Mouse (Mus musculus): Measurements from ENCODE around the gene Agk.

Agk gene

GRCm38 (mm10) chr6:40324897-40325841, at the start of gene Agk:
TSS of gene Agk (plus strand) at chr6:40325172.
- WGBS: 2% methylated on average over 52 of the region's 52 CpGs

GRCm38 (mm10) chr6:40300707-40301106, 24.3 kb upstream of the Agk start:
- 86% methylated on average over 5 of the region's 5 CpGs for WGBS

DNA sequence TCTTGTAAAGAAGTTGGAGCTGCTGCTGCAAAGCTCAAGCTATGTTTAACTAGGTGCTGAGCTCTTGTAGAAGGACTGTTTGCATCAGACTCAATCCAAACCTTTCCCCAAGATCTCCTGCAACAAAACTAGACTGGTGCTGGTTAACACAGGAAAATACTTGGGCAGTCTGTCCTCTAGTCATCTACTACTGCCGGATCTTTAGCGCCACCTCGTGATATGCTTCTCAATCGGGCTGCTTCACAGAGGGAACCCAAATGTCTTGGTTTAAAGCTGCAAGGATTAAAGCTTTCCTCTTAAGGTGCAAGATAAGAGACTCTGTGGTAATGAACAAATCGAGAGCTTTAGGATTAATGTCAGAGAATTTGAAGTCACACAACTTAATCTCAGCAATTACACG, 21.6 kb upstream of the Agk start:
- WGBS: 16% methylated on average over 6 of the region's 6 CpGs

DNA sequence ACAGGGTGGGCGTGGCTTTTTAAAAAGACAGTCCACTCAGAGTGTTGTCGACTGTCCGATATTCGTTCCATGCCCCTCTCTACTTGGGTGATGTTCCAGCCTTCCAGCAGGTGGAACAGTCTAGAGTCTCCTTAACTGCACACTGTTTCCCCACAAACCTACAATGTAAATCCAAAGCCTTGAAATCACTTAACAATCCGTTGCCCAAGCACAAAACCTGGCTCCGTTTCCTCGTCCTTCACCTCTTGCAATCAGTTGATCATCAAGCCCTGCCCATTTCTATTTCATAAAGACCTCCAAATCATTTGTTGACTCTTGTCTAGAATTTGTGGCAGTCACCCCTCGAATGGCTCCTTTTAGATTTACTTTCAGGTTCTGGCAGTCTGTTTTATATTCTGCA, 1.4 kb downstream of the Agk start:
- 68% methylated on average over 8 of the region's 8 CpGs for WGBS

- 88% methylated on average over 2 of the region's 2 CpGs for WGBS
These were observed 8.5 kb downstream of the Agk start for GRCm38 (mm10) chr6:40333497-40333896.

- 80% methylated on average over 6 of the region's 6 CpGs for WGBS
These were observed 12.1 kb downstream of the Agk start for GRCm38 (mm10) chr6:40336735-40337731.

DNA sequence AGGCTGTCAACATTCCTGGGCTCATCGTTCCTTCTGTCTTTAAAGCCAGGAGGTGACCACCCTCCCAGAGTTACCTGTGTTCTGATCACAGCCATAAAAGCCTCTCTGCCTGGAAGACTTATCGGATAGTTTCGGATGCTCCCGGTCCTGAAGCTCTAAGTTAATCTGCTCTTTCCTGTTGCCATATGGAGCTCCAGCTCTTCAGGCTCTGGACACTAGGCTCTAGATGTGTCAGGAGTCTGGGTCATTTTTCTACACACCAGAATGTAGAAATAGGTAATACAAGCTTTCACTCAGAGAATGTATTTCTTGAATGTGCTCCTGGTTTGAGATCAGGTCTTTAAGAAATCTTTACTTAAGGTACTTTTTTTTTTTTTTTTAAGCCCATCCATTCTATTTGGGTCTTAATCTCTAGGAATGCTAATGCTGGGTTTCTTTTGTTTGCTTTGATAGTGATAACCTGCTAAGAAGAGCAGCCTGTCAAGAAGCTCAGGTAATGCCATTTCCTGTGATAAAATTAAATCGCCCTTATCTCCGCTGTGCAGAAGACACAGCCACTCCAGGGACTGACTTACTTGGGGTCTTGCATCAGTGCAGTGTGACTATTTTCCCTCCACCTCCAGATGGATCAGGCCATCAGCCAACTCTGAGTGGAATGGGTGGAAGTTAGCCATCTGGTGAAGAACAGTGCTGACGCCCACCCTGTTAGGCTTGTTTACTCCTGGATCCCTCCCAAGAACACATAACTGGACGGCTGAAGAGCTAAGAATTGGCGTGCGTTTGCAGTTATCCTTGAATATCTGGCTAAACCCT, 22.2 kb downstream of the Agk start:
- 48% methylated on average over 10 of the region's 10 CpGs for WGBS

DNA sequence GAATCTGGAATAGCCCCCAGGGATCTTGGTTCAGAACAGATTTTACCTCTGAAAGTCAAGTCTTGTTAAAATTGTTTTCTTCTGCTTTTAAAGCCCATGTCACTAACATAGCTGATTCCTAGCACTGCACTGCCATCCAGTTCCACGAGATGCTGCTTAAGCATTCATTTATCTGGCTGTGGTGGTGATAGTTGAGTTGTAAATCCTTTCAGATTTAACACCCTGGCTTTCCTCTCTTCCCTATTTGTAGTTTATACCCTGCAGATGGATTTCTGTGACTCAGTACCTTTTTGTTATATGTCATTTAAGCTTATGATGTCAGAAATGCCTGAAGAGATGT, 22.8 kb downstream of the Agk start:
- WGBS: 43% methylated on average over 1 of the region's 1 CpGs

- 91% methylated on average over 7 of the region's 7 CpGs for WGBS
These were observed 28.4 kb downstream of the Agk start for GRCm38 (mm10) chr6:40353360-40353759.

DNA sequence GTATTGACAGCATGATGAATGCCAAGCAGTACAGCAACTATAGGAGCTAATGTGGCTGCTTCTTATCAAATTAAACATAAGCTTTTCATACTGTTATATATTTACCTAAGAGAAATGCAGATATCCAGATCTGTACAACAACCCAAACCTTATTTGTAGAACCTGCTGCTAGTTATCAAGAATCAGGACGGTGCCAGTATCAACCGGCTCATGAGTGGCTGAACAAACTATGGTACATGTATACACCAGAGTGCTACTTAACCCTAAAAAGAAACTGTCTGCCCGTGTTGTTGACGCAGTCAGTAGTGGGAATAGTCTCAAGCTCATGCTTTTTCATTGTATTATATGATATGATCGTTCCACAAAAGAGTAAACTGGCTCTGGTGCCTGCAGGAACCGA, 46.1 kb downstream of the Agk start:
- WGBS: 62% methylated on average over 6 of the region's 6 CpGs

GRCm38 (mm10) chr6:40380181-40380580, 55.2 kb downstream of the Agk start:
- WGBS: 84% methylated on average over 3 of the region's 3 CpGs

DNA sequence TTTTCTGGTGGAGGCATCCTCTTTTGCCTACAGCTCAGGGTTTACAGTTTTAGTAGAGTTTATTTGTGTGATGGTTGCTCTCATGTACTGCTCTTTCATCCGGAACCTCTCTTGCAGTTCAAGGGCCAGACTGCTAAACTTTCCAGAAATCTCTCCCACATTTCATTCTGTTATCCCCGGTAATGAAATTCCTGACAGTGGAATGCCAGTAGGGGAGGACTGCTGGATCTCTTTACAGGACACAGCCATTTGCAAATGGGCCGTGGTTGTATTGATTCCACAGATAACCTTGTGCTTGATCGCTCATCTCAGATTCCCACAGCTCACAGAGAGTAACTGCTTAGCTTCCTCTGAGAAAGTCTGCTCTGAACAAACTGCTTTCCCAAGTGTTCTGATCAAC, 56.9 kb downstream of the Agk start:
- 92% methylated on average over 4 of the region's 4 CpGs for WGBS

DNA sequence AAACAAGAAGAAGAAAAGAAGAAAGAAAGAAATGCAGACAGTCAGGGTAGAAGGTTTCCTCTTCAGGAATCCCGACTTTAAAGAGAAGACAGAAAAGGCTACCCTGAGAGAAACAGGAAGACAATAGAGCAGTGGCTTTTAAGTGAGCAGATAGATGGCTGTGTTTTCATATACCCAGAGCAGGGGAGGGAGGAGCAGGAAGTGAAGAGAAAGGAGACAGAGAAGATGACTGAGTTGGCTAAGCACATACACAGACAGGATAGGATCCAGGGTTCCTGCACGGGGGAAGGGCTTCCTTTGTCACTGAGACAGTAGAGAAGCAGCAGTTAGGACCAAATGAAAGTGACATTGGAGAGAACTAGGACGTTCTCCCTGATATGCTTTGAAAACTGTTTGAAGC, 60.7 kb downstream of the Agk start:
- 69% methylated on average over 3 of the region's 3 CpGs for WGBS

DNA sequence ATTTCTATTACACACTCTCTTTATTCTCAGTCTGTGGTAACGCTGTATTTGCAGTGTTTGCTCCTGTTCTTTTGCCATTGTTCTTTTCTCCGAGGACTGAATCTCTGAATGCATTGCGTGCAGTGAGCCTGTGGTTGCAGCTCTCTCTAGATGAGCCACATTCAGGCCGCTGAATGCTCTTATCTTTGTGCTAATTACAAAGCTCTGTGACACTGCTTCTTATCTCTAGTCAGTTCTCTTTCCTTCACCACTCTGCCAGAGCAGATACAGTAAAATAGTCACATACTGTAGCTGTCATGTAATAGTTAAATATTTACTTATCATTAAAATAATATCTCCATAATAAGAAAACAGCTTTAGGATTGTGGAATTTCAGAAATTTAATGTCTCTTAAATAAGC, 63.7 kb downstream of the Agk start:
- WGBS: 76% methylated on average over 4 of the region's 4 CpGs

DNA sequence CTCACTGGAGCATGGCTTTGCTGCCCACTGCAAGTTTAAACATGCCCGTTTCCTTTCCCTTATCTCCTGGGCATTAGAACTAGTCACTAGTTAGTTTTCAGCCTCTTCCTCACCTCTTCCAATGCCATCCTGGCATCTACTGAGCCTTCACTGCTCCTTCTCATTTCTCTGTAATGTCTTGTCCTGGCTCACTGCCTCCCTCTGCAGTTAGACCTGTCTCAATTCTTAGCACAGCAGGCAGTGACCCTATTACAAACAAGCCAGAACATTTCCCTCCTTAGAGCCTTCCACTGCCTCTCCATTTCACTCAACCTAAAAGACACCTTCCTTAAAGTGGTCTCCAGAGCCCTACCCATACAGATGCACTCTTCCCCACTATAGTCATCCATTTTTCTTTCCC, 66.0 kb downstream of the Agk start:
- WGBS: 90% methylated on average over 1 of the region's 1 CpGs

DNA sequence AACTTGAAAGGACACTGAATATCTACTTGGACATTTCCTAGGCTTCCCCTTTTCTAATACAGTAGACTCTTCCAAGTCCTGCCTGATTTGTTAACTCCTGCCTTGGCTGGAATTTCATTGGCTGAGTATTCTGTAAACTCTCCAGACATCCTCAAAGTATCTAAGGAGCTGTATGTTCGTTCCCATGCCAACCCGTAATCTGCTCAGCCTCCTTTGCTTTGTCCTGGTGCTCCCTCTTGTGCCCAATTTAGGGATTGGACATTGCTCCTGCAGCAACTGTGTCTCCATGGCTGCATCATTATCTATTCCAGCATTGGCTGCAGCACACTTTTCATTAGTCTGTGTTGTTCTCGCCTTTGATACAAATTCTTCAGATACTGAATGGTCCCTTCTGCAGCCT, 68.2 kb downstream of the Agk start:
- WGBS: 12% methylated on average over 3 of the region's 3 CpGs

DNA sequence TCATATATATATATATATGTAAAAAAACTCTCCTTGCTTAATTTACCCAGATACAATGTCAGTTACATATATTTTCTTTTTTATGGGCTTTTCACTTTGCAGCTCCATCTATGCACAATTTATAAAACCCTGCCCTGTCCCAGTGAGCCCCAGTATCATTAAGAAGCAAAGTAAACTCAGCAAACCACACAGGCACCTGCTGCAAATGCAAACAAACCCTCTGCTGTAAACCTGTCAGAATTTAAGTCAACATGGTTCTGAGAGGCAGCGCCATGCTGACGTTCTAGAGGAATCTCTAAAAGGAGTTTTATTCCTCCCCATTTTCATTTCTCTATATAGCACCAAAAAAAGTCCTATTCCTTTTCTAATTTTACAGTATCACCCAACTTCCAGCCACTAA, 77.1 kb downstream of the Agk start:
- 59% methylated on average over 2 of the region's 2 CpGs for WGBS

DNA sequence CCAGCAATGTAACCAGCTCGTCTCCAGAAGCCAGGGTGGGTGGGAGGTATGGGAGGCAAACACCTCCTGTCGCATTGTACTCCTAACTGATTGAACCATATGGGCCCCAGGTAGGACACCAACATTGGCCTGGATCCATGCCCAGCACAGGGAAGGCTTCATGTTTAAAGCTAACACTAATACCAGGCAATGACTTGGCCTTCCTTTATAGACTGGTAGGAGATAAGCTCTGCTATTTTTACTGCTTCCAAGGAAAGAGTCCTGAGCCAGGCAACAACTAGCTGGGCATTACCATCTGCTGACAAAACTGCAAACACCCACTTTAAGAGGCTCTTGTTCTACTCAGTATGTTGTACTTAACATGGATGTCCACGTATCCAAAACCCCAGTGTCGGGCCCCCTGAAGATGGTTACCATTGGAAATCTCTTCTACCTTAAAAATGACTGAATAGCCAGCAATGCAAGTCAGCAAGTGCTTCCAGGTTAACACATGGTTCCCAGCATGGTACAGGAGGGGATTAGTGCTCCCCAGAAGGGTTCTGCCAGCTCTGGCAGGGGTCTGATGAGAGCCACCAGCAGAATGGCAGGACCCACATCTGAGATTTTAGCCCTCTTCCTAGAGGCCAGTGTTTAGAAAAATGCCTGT, 78.8 kb downstream of the Agk start:
- 51% methylated on average over 4 of the region's 4 CpGs for WGBS

DNA sequence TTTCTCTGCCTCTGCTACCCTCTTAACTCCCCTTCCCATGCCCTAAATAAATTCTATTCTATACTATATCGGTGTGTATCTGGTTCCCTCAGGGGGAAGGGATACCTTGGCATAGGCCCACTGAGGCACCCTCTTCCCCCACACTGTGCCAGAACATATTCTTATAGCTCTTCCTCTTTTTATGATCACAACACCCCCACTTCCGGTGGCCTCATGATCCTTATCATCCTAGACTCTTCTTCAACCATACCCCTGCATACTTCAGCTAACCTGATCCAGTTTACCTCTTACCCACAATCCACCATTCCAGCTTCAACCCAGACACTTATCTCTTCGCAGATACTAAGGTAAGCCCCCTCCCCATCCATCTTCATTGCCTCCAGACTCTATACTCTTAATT, 86.1 kb downstream of the Agk start:
- WGBS: 91% methylated on average over 3 of the region's 3 CpGs

GRCm38 (mm10) chr6:40413046-40413445, 88.1 kb downstream of the Agk start:
- WGBS: 65% methylated on average over 5 of the region's 5 CpGs

- 86% methylated on average over 3 of the region's 3 CpGs for WGBS
These were observed 88.6 kb downstream of the Agk start for GRCm38 (mm10) chr6:40413565-40413964.
